Mouse (Mus musculus) hindbrain, embryonic 15.5 days (tissue): ENCODE results near the gene Dnm2. TPM values are rescaled to one million over a fixed set of nuclear protein-coding genes. Genes with fewer than 3 reads are reported as not detected.
"Not testable (repeated sequence)": the region's sequence is repeated elsewhere in the genome, so short reads cannot be mapped to it uniquely, and the experiment has no call there.

ENCODE experiments used
- ATAC-seq: fragments of 200-750 bp; cut with Nextera tagmentation; 2 replicates; pipeline ENCODE4 v1.8.0; 2017; ENCODE audit warnings: low read depth, moderate number of reproducible peaks, moderate TSS enrichment; ENCODE audit not compliant: low FRiP score
- H3K27ac ChIP-seq: fragments of 300-500 bp; sonication (generic); replicated peaks from 2 replicates; pipeline ENCODE4 v1.5.1; 2015; ENCODE audit warnings: mild to moderate bottlenecking, inconsistent platforms
- H3K27me3 ChIP-seq: fragments of 300-500 bp; sonication (generic); 2 replicates; pipeline ENCODE4 v1.6.1; 2015; ENCODE audit warnings: control low read depth, inconsistent platforms
- H3K36me3 ChIP-seq: fragments of 300-500 bp; sonication (generic); 2 replicates; pipeline ENCODE4 v1.6.1; 2015; ENCODE audit warnings: control low read depth, inconsistent platforms
- H3K4me1 ChIP-seq: fragments of 300-500 bp; sonication (generic); replicated peaks from 2 replicates; pipeline ENCODE4 v1.6.1; 2015; ENCODE audit warnings: control low read depth, inconsistent platforms
- H3K4me2 ChIP-seq: fragments of 300-500 bp; sonication (generic); 2 replicates; pipeline ENCODE4 v1.6.1; 2015; ENCODE audit warnings: moderate library complexity, mild to moderate bottlenecking, inconsistent platforms
- H3K4me3 ChIP-seq: fragments of 300-500 bp; sonication (generic); 2 replicates; pipeline ENCODE4 v1.5.1; 2015; ENCODE audit warnings: mild to moderate bottlenecking, inconsistent platforms
- H3K9ac ChIP-seq: fragments of 300-500 bp; sonication (generic); 2 replicates; pipeline ENCODE4 v1.6.1; 2015; ENCODE audit warnings: inconsistent platforms
- H3K9me3 ChIP-seq: fragments of 300-500 bp; sonication (generic); 2 replicates; pipeline ENCODE4 v1.6.1; 2016; ENCODE audit warnings: control low read depth, inconsistent platforms
- WGBS: fragments of 180-500 bp; shearing (Covaris S2); methylation state at CpG from one replicate; pipeline ENCODE4 v1.1.7; 2015; 5-methylcytosine and 5-hydroxymethylcytosine counted together
- polyA plus RNA-seq: library from polyadenylated mRNA; unstranded; fragments of >200 nt; fragmentation: Nextera tagmentation; extraction: Ambion mirVana; gene quantifications from 2 replicates; pipeline ENCODE4 v1.2.1, GENCODE M21; 2015

Gene Dnm2
- polyA plus RNA-seq, 1 experiment from 2014 or later = 73.1 TPM

DNA sequence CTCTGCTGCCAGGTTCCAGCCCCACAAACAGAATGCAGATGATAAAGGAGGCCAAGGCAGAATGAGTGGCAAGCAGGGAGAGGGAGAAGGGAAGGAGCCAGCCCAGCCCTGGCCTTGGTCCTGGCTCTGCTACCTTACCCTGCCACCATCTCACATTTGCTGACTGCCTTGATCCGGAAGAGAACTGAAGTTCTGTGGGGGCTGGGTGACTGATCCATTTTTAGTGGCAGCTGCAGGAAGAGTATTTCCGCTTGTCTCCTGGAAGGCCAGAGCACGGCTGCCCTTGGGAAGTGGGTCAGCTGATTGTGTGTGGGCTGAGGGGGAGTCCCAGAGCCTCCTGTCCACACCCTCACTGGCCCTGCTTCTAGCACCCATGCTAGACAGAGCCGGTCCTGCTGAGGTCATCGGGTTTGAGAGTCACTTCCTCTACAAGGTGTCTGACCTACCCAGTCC lies 38.5 kb downstream of the Dnm2 start:
- H3K9ac ChIP-seq = no peak overlapping the region
- peaks cover 25% of the 10 kb centered on the region for H3K36me3 ChIP-seq
- ATAC-seq = no peak
- peaks cover 8% of the 10 kb centered on the region; the same call in 1 of the 2 replicates for H3K4me1 ChIP-seq
- H3K27me3 ChIP-seq = no peaks in the 10 kb centered on the region
- H3K4me3 ChIP-seq = no peak overlapping the region
- 86% methylated on average over 5 of the region's 5 CpGs for WGBS
- no peak overlapping the region for H3K4me2 ChIP-seq
- no peaks in the 10 kb centered on the region for H3K9me3 ChIP-seq
- H3K27ac ChIP-seq = peak overlapping the region; percentile 33; the same call in 1 of the 2 replicates

DNA sequence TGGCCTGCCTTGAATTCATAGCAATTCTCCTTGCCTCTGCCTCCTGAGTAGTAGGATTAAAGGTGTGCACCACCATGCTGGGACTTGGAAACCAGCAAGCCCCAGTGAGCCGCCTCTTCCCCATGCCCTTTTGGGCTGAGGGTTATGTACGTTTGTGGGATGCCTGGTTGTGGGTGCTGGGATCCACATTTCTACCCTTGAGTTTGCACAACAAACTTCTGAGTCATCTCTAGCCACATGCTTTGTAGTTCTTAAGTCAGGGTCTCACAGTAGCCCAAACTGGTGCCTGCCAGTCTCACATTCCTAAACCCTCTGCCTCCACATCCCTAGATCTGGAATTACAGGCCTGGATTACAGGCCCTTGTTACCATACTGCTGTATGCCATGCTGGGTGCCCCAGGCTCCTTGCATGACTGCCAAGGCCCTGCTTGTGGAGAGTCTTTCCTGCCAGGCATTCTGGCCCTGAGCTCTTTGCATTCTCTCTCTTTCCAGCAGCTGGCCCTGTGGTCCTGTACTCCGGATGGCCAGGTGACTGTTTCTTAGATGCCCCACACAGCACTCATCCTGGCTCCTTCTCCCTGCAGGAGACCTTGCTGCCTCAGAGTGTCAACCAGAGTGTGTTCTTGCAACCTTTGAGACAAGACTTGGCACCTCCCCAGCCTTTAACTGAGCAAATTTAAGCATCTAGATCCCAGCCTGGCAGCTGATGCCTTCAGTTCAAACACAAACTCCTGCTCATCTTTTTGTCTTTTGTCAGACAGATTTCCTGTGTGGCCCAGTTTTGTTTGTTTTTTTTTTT lies 39.3 kb downstream of the Dnm2 start:
- H3K9ac ChIP-seq = no peak overlapping the region

DNA sequence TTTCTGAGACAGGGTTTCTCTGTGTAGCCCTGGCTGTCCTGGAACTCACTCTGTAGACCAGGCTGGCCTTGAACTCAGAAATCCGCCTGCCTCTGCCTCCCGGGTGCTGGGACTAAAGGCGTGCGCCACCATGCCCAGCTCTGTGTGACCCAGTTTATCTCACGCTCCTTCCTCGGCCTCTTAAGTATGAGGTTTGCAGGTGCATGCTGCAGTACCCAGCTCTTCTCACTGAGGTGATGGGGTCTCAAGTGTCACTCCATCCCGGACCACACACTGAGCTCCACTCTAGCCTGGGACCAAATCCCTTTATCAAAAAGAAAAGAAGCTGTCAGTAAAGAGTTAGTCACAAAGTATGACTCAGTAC lies 39.8 kb downstream of the Dnm2 start:
- H3K4me3 ChIP-seq, H3K27me3 ChIP-seq, H3K27ac ChIP-seq, H3K4me2 ChIP-seq, H3K9ac ChIP-seq, H3K9me3 ChIP-seq, ATAC-seq, H3K4me1 ChIP-seq: not testable (repeated sequence)
- peaks cover 31% of the 10 kb centered on the region for H3K36me3 ChIP-seq
- 95% methylated on average over 7 of the region's 7 CpGs for WGBS

More for the DNA sequence above, 39.3 kb downstream of the Dnm2 start:
- Histone ChIP-seq H3K9me3 (no peaks in the 10 kb centered on the region), H3K27ac (0 out of 2 replicates have a peak overlapping the region, but pooled peaks have one; percentile 17), H3K4me1 (peaks cover 8% of the 10 kb centered on the region; the same call in 1 of the 2 replicates), H3K4me2 (no peak overlapping the region), H3K4me3 (no peak overlapping the region), H3K27me3 (no peaks in the 10 kb centered on the region), H3K36me3 (peaks cover 31% of the 10 kb centered on the region)
- WGBS = 82% methylated on average over 3 of the region's 3 CpGs
- ATAC-seq = no peak

DNA sequence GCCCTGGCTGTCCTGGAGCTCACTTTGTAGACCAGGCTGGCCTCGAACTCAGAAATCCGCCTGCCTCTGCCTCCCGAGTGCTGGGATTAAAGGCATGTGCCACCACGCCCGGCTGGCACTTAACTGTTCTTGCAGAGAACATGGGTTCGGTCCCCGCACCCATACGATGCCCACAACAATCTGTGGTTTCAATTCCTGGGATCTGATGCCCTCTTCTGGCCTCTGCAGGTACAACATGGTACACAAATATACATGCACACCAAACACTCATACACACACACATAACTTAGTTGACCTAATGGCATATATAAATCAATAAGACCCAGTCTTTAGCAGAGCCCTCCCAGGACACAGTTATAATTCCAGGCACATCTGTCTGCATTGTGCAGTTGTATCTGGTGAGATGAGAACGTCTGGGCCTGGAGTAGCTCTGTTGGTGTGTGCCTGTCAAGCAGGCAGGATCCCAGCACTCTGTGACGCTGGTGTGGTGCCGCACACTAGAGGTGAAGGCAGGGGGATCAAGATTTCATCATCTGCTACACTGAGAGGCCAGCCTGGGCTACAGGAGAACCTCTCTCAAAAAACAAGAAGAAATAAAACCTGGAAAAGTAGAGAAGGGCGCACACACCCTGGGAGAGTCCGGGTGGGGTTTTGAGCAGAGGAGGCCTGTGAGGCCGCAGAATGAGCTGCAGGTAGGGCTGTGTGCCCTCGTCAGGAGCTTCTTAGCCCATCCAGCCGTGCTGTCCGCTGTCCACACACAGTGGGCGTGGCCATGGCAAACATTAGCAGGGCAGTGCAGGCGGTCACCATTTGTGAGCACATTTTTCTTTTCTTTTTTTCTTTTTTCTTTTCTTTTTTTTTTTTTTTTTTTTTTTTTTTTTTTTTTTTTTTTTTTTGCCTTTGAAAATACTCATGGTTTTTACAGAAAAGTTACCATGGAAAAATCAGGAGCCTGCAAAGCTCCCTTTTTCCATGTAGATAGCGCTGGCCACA lies 44.6 kb downstream of the Dnm2 start:
- ATAC-seq = peak; percentile 34; the same call in 1 of the 2 replicates
- H3K4me2 ChIP-seq = no peak overlapping the region
- 89% methylated on average over 20 of the region's 20 CpGs for WGBS

DNA sequence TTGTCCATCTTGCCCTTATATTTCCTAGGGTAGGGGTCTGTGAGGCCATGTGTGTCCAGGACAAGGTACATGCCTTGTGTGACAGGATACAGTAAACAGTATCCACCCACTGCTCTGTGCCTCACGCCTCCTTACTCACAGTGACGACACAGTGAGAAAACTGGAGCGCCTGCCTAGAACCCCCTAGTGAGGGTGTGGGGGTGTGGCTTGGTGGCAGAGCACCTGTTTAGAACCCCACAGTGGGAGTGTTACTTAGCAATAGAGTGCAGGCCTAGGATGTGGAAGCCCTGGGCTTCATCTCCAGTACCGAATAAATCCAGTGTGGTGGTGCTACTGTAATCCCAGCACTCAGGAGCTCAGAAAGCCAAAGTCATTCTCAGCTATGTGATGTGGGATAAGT lies 48.2 kb downstream of the Dnm2 start:
- H3K36me3 ChIP-seq = peaks cover 84% of the 10 kb centered on the region
- H3K9me3 ChIP-seq = no peaks in the 10 kb centered on the region
- H3K4me2 ChIP-seq = no peak overlapping the region
- H3K4me3 ChIP-seq = no peak overlapping the region
- no peaks in the 10 kb centered on the region for H3K4me1 ChIP-seq
- ATAC-seq = no peak
- no peaks in the 10 kb centered on the region for H3K27me3 ChIP-seq
- 92% methylated on average over 4 of the region's 4 CpGs for WGBS
- no peak overlapping the region for H3K9ac ChIP-seq
- H3K27ac ChIP-seq = no peak overlapping the region

More for the DNA sequence above, 44.6 kb downstream of the Dnm2 start:
- peaks cover 66% of the 10 kb centered on the region for H3K36me3 ChIP-seq
- no peak overlapping the region for H3K4me3 ChIP-seq
- no peak overlapping the region for H3K27ac ChIP-seq
- no peaks in the 10 kb centered on the region for H3K4me1 ChIP-seq
- no peak overlapping the region for H3K9ac ChIP-seq
- no peaks in the 10 kb centered on the region for H3K9me3 ChIP-seq
- H3K27me3 ChIP-seq = no peaks in the 10 kb centered on the region

DNA sequence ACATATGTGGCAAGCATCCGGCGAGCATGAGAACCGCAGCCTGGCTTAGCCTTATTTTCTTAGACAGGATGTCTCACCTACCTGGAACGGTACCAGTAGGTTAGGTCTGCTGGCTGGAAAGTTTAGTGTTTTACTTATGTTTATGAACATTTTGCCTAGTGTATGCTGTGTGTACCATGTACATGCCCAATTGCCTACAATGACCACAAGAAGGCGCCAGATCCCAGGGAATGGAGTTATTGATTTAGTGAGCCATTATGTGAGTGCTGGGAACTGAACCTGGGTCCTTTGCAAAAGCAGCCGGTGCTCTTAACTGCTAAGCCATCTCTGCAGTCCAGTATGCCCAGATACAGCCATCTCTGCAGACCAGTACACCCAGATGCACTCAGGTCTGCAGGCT lies 53.0 kb downstream of the Dnm2 start:
- WGBS = 99% methylated on average over 6 of the region's 6 CpGs
- H3K9me3 ChIP-seq = no peaks in the 10 kb centered on the region
- no peaks in the 10 kb centered on the region for H3K4me1 ChIP-seq
- no peak for ATAC-seq
- no peak overlapping the region for H3K4me3 ChIP-seq
- peaks cover 82% of the 10 kb centered on the region for H3K36me3 ChIP-seq
- H3K27me3 ChIP-seq = no peaks in the 10 kb centered on the region
- no peak overlapping the region for H3K4me2 ChIP-seq
- H3K27ac ChIP-seq = no peak overlapping the region
- no peak overlapping the region for H3K9ac ChIP-seq

DNA sequence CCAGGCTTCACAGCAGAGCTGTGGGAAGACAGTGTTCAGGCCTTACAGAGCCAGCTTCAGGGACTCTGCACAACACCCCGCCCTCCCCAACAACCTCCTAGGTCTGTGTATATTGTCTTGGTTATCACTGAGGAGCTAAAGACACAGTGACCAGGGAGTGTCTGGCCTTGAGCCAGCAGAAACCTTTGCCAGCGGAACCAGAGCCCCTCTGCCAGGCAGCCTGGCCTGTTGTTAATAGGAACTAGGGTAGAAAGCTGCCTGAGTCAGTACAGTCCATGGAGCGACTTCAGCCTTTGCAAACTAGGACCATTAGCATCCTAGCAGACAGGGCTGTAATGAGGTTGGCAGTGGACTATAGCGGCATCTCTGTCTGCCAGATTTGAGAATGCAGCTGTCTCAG lies 59.4 kb downstream of the Dnm2 start:
- Histone ChIP-seq H3K9ac (no peak overlapping the region), H3K4me1 (no peaks in the 10 kb centered on the region), H3K4me3 (no peak overlapping the region), H3K4me2 (no peak overlapping the region), H3K27ac (no peak overlapping the region), H3K9me3 (no peaks in the 10 kb centered on the region), H3K36me3 (peaks cover 50% of the 10 kb centered on the region), H3K27me3 (no peaks in the 10 kb centered on the region)
- 0 out of 2 replicates have a peak, but pooled peaks have one; percentile 6 for ATAC-seq
- 79% methylated on average over 4 of the region's 4 CpGs for WGBS

DNA sequence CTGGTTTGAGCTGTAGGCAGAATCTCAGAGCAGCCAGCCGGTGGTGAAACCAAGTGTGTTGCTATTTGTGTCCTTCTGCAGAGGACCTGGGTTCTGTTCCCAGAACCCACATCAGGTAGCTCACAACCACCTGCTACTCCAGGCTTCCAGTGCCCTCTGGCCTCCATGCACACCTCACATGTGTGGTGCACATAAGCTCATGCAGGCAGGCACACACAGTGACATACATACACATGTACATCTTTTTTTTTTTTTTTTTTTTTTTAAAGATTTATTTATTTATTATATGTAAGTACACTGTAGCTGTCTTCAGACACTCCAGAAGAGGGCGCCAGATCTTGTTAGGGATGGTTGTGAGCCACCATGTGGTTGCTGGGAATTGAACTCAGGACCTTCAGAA lies 63.5 kb downstream of the Dnm2 start:
- 96% methylated on average over 1 of the region's 2 CpGs for WGBS
- not testable (repeated sequence) for ATAC-seq, H3K9ac ChIP-seq, H3K4me1 ChIP-seq, H3K4me2 ChIP-seq, H3K4me3 ChIP-seq, H3K9me3 ChIP-seq, H3K27me3 ChIP-seq, H3K27ac ChIP-seq
- H3K36me3 ChIP-seq = peaks cover 41% of the 10 kb centered on the region

DNA sequence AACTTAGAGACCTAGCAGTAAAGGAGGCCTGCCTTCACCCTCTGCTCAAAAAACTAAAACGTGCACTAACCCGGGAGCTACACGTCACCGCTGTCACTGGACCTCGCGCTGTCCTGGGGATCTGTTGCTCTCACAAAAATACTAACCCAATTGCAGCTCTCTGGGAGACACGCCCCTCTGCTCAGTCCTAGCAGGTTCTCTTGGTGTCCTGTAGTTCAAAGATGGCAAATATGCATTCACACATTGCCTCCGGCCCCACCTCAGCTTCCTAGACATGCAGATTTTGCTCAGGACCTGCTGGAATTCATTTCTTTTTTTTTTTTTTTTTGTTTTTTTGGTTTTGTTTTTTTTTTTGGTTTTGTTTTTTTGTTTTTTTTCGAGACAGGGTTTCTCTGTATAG lies 66.0 kb downstream of the Dnm2 start:
- no peaks in the 10 kb centered on the region for H3K27me3 ChIP-seq
- no peaks in the 10 kb centered on the region for H3K9me3 ChIP-seq
- no peak overlapping the region for H3K4me3 ChIP-seq
- peaks cover 34% of the 10 kb centered on the region for H3K36me3 ChIP-seq
- no peak for ATAC-seq
- 95% methylated on average over 9 of the region's 9 CpGs for WGBS
- H3K9ac ChIP-seq = no peak overlapping the region
- H3K4me1 ChIP-seq = no peaks in the 10 kb centered on the region
- H3K27ac ChIP-seq = no peak overlapping the region
- H3K4me2 ChIP-seq = no peak overlapping the region

DNA sequence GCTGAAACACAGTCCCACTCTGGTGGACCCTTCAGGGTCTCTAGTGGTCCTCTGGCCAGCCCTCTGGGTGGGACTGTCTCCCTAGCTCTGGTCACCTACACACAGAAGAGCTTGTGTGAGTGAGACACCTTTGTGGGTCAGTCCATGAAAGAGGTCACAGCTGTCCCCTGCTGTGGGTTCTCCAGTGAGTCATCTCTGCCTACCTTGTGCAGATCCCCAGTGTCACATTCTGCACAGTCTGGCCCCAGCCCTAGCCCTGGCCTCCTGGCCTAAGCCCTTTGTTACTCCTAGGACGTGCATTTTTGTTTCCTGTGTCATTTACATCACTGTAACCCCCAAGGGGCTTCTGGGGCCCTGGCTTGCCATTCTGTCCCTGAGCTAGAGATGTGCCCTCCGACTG lies 69.2 kb downstream of the Dnm2 start:
- WGBS = 41% methylated on average over 2 of the region's 2 CpGs
- Histone ChIP-seq H3K27me3 (no peaks in the 10 kb centered on the region), H3K27ac (no peak overlapping the region), H3K9ac (no peak overlapping the region), H3K4me2 (no peak overlapping the region), H3K9me3 (no peaks in the 10 kb centered on the region), H3K4me3 (no peak overlapping the region), H3K4me1 (no peaks in the 10 kb centered on the region), H3K36me3 (peaks cover 25% of the 10 kb centered on the region)
- no peak for ATAC-seq

DNA sequence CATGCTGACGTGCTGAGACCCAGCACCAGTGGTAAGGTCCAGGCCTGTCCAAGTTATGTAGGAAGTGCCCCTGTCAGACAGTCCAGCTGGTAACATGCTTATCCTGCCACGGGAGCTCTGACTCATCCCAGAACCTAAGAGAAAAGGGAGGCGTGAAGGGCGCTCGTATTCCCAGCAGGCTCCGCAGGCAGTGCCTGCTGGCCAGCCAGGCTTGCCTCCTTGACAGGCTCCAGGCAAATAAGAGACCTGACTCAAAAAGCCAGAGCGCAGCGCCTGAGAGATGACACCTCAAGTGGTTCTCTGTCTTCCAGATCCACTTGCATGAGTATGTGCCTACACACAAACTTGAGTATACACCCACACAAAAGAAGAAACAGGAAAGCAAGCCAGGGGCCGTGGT lies 70.0 kb downstream of the Dnm2 start:
- Histone ChIP-seq H3K4me1 (no peaks in the 10 kb centered on the region), H3K36me3 (peaks cover 27% of the 10 kb centered on the region), H3K4me2 (no peak overlapping the region), H3K9me3 (no peaks in the 10 kb centered on the region), H3K9ac (no peak overlapping the region), H3K4me3 (no peak overlapping the region), H3K27me3 (no peaks in the 10 kb centered on the region), H3K27ac (no peak overlapping the region)
- WGBS = 87% methylated on average over 9 of the region's 9 CpGs
- no peak for ATAC-seq
